Mouse (Mus musculus) yolk sac, embryonic 10.5 days (tissue): ENCODE measurements around the gene Fam83g.

Experiments used
- DNase-seq: peaks from one replicate; pipeline ENCODE4 v3.0.0-alpha.2; 2017; ENCODE audit warnings: low spot score

The Fam83g gene

DNA sequence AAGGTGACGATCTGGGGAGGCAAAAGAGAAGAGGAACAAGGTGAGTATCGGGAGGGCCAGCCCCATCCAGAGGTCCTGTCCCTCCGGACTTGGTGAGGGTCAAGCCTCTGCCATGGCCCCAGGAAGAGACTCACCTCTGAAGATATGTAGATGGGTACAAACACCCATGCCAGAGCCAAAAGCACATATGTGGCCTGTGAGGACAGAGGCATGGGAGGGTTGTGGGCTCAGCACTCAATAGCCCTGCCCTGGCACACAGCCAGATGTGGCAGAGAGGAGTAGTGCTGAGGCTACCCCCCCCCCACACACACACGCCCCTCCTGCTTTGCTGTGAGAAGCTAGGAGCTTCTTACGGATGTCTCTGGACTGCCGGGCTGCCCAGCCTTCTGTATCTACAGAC, 31.2 kb downstream of the Fam83g start:
- DNase-seq, result no peak

DNA sequence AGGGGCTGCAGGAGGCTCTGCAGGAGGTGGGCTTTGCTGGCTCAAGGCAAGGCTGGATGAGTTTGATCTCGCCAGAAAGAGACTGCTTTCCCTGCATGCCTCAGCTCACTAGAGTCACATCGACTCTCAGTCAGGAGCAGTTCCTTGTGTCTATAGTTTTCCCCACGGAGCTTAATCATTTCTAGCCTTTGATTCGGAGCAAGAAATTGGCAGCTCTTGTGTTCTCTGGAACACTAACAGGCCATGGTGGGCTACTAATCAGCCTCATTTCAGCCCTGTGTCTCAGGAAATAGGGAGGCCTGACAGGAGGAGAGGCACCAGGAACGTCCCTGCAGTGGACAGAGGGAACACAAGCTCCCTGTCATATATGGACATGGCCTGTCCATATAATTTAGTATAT, 34.1 kb downstream of the Fam83g start:
- no peak for DNase-seq

DNA sequence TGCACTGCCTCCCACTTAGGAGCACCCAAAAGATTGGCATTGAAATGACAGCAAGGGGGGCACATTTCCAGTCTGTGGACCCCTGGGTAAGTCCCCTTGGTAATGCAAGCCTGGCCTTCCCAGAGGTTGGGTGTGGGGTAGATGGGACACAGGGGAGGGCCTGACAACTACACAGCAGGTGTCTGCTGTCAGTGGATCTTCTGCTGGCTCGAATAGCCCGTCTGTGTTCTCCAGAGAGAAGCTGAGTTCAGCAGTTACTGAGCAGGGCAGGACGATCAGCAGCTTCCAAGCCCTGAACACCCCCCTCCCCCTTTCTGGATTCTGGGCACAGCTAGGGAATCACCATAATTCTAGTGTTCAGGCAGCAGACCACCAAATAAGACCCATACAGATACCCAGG, 35.5 kb downstream of the Fam83g start:
- DNase-seq, result no peak

DNA sequence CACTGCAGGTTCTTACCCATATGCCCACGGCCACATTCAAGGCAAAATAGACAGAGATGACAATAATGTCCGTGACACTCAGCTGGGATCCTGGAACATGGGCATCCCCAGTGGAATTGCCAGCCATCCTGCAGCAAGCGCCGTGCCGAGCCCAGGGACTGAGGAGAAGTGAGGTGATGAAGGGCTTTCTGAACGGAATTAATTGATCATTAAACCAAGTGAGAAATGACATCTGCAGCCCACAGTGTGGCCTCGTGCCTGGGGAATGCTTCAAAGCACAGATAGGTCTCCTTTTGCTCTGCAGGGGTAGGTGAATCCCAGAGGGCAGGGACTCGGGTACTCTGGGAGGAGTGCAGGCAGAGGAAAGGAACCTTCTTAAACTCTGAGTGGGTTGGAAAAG, 35.9 kb downstream of the Fam83g start:
- no peak for DNase-seq

DNA sequence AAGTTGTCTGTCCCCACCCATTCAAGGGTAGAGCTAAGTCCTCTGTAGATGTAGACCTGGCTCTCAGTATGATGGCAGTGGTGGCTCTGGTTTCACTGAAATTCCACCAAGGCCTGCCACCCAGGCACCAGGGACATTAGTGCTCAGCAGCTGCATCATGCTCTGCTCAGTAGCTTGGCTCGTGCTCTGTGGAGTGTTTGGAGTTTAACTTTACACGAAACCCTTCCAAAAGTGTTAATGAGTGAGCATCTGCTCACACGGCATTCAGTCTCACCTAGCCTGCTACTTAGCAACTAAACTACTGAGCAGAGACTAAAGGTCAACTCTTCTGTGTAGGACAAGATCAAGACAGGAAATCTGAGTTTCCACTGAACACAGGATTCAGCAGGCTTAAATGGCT, 36.7 kb downstream of the Fam83g start, which contains the start of gene Slc5a10:
Gene Slc5a10, minus strand, starts transcription at position 191 of the 400 bp plus-strand sequence.
- peak; percentile 25 for DNase-seq

DNA sequence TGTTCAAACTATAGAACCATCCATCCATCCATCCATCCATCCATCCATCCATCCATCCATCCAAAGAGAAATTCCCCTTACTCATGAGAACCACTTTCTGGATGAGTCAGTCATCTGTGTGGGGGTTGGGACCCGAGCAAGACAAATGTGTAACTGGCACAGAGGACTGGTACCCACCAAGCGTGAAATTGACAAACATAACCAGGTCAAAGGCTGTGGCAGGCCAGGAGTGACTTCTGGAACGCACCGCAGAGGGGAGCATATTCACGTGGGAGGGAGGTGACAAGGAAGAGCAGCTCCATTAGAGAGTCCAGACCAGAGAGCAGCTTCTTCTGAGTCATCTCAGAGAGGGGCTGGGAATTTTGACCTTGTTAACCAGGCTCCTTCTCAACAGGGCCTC, 38.2 kb downstream of the Fam83g start:
- no peak for DNase-seq

DNA sequence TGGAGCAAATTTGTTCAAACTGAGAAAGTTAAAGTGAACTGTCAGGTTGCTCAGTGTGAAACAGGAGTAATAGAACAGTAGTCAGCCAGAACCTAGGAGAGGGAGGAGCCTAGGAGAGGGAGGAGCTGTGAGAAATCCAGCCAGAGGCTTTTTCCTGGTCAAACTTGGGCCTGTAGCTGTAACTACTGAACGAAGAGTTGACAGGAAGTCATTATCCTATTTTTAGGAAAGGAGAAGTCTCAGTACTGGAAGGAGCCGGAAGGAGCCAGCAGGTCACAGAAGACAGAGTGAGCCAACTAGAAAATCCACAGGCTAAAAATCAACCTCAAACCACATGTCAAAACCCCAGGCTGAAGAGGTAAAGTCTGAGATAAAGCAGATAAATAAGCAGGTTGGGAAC, 44.1 kb downstream of the Fam83g start:
- DNase-seq, result no peak

DNA sequence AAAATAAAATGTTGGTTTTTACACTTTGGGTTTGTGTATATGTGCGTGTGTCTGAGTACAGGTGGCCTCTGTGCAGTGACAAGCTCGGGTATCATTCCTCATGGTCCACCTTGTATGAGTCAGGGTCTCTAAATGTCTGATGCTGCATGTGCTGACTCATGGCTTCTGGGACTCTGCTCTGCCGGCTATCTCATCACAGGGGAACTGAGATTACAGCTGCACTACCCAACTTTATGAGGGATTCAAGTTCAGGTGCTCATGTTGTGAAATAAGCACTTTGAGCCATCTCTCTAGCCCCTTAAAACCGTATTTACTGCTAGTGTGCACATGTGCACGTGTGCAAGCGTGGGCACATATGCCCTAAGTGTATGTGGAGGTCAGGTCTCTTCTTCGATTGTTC, 48.8 kb downstream of the Fam83g start:
- no peak for DNase-seq

DNA sequence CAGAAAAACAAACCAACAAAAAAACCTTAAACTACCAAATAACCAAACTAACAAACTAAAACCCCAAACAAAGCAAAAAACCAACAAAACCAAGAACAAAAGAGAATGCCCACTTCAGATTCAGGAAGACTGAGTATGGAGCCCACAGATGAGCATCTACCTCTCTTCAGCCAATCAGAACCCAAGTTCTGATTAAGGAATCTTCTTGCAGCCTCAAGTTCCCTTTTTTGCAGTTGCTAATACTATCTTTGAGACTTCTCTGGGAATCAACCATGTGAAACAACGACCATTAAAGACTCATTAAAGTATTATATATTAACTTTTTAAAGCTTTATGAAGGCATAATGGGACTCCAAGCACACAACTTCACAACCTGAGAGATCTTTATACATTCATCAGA, 53.4 kb downstream of the Fam83g start:
- DNase-seq, result no peak

DNA sequence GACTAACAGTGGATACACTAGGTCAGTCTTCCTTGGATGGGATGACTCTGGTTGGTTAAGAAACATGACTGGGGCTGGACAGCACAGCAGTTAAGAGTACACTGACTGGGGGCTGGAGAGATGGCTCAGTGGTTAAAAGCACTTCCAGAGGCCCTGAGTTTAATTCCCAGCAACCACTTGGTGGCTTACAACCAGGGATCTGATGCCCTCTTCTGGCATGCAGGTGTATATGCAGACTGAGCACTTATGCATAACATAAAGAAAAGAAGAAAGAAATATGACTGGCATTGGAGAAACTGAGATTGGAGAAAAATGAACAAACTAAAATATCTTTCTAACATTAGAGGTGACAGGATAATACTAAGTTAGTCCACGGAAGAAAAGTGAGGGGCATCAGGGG, 56.6 kb downstream of the Fam83g start:
- no peak for DNase-seq

DNA sequence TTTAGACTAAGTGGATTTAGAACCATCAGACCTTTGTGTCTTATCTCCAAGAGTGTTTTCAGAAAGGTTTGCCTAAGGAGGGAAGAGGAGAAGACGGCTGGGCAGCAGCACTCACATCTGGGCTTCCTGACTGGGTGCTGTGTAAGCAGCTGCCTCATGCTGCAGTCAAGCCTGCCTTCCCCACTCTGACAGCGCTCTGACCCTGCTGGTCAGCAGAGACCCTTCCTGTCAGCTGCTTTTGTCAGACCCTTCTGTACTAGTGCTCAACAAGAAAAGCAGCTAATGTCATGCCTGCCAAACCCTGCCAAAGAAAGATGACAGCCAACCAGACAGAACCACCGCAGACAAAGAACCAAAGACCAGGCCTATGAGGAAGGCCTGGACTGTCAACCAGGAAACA, 59.9 kb downstream of the Fam83g start:
- DNase-seq, result no peak

DNA sequence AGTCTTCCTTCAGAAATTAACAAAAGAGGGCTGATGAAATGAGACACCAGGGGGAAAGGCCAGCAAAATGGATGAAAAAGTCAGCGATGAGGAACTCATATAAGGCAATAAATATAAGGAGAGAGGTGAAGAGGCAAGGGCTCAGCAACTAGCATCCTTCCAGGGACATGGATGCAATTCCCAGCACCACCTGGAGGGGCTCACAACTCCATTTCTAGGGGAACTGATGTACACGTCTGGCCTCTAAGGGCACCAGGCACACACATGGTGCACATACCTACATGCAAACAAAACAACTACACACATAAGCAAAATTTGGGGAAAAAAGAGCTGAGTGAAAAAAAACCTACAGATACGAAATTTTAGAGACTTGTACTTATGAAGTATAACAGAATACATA, 60.6 kb downstream of the Fam83g start:
- DNase-seq, result no peak

DNA sequence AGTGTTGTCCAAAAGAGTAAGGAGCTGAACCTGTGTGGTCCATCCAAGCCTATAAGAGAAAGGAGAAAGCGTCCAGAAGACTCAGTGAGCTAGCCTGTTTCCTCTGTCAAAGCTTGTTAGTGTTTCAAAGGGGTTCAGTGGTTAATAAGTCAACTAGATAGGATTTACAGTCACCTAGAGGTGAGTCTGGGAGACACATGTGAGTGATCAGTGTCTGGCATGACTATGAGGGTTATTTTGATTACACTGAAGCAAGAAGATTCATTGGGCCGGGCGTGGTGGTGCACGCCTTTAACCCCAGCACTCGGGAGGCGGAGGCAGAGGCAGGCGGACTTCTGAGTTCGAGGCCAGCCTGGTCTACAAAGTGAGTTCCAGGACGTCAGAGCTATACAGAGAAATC, 61.9 kb downstream of the Fam83g start:
- DNase-seq, result peak; percentile 8

DNA sequence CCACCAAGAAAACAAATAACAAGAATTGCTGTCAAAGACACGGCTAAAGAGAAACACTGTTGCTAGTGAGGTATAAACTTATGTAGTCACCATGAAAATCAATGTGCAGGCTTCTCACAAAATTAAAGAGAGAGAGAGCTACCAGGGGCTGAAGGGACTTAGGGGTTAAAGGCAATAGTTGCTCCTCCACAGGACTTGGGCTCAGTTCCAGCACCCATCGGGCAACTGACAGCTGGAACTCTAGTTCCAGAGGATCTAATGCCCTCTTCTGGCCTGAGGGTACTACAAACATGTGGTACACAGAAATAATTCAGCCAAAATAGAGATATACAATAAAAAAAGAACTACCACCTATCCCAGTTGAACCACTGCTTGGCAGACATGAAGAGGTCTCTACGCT, 63.3 kb downstream of the Fam83g start:
- DNase-seq, result no peak

DNA sequence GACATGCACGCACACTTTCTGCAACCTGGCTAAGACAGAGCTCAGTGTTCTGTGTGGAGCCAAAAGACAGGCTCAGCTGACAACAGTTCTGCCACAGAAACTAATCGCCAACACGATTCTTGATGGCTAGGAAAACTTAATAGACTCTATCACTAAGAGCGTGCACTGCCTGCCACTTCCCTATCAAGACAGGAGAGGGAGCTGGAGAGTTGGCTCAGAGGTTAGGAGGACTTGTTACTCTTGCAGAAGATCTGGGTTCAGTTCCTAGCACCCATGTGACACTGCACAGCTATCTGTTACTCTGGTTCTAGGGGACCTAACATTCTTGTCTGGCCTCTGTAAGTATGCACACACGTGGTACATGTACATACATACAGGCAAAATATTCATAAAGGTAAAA, 67.7 kb downstream of the Fam83g start:
- DNase-seq, result no peak

DNA sequence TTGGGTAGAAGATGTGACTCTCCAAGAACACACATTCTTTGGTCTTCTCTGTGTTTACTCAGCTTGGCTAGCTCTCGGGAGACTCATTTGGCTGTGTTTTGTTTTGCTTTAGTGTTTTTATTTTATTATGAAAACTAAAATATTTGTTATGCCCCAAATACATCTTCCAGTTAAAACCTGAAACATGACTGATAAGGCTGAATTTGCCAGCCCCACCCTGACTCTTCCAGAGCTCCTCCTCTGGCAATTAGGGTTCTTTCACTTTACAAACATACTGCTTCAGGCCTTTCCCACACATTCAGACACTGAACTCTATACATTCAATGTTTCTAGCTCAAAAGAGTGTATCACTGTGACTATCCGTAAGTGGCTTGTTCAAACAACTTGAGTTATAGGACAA, 73.3 kb downstream of the Fam83g start:
- no peak for DNase-seq
